Mouse (Mus musculus): ENCODE measurements around the gene Retreg2.

- TF ChIP-seq CTCF (conservative IDR thresholded peaks at IDR 0.05; ENCODE audit: insufficient read depth, insufficient read length, low read depth, low read length), result peak; percentile 54
- TF ChIP-seq POLR2A (IDR thresholded peaks at IDR 0.05; ENCODE audit: low read depth, low read length), result peak; percentile 93
Measured at GRCm38 (mm10) chr1:75142301-75143261, at the start of gene Retreg2, which contains the start of gene Cnppd1.
